Mouse (Mus musculus) urinary bladder, postnatal 4 days (tissue): ENCODE data around the gene Gm3182.
"Not testable (repeated sequence)": the region's sequence is repeated elsewhere in the genome, so short reads cannot be mapped to it uniquely, and the experiment has no call there.

Experiments
- DNase-seq, 2 experiments: peaks; one replicate each; pipeline ENCODE4 v3.0.0; 2021 to 2022; ENCODE audit warnings: low spot score in 2 of 2

Gene Gm3182

DNA sequence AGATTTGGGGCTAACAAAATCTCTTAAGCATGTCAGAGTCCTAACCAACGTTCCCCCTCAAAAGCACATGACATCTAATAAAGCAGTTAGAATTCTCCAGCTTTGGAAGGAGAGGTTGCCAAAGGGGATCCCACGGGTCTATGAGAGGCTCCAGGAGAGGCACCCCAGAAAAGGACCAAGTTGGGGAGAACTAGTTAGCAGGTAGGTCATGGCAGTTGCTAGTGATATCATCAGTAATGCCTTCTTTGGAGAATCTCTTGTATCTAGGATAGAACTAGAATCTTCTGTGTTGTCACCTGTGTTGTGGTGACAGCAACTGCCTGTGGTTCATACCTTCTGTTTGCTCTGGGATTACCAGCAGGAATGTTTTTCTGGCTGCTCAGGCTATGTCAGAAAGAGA is at the start of gene Gm3182:
Gene Gm3182 (plus strand): TSS at position 301 of the 400 bp plus-strand sequence.
- DNase-seq: not testable (repeated sequence)

DNA sequence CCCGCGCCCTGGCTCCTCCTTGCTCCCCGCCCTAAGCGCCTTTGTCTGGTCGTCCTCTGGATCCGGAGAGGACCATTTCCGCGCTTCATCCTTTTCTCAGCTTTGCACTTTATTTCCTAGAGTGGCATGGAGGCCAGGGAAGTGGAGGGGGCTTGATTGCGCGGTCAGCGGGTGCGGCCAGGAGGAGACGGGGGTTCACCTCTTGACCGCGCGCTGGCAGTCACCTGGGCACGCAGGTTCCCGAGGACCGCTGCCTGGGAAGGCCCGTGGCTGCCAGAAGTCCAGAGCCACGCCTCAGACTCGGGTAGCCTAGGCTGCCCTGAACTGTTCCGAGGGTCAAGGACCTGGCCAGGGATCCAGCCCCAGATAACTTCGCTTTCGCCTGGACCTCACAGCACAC is 17.9 kb downstream of the Gm3182 start:
- not testable (repeated sequence) for DNase-seq
